Mouse (Mus musculus) embryonic fibroblast, embryonic 13.5 days (primary cell): Measurements from ENCODE around the gene Dnajc22.

ENCODE experiments used
- CTCF ChIP-seq: IDR thresholded peaks from 2 replicates; pipeline ENCODE4 v1.5.1; 2011; ENCODE audit warnings: mild to moderate bottlenecking, control low read depth, low read length, moderate library complexity, borderline replicate concordance; ENCODE audit not compliant: insufficient read depth
- POLR2A ChIP-seq: IDR thresholded peaks from 2 replicates; pipeline ENCODE4 v1.6.1; 2011; ENCODE audit warnings: low read depth, mild to moderate bottlenecking, control low read depth, low read length, moderate library complexity

- TF ChIP-seq CTCF = no peak
- TF ChIP-seq POLR2A = no peak
These were observed 39.6 kb upstream of the Dnajc22 start for GRCm38 (mm10) chr15:99053373-99053772.
